Mouse (Mus musculus): ENCODE measurements around the gene Fam187a.

Gene Fam187a

DNA sequence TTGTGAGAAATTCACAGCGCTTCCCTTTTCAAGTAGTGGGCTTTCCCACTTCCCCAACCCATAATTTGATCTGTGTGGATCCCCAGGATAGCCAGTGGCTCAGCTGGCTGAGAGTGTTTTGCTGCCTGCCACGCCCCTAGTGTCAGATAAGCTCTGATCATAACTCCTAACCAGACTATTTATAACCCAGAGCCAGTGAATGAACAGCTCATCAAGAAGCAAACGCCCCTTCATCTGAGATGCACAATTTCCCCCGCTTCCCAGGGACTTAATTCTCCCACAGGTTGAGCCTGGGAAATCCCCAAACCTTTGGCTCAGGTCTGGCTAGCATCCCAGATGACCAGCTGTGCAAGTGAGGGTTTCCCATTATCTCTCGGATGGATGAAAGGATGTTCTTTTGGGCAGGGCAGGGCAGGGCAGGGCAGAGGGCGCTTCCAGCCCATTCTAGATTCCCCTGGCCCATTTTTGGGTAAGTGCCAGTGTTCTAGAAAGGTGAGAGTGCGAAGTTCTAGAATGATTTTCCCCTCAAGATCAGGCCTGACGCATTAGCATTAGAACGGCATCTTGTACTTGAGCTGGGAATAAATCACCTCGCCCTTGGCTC is at the start of gene Fam187a:
Fam187a (plus strand) TSS at position 554 of the 604 bp plus-strand sequence.
- no peak for DNase-seq

DNA sequence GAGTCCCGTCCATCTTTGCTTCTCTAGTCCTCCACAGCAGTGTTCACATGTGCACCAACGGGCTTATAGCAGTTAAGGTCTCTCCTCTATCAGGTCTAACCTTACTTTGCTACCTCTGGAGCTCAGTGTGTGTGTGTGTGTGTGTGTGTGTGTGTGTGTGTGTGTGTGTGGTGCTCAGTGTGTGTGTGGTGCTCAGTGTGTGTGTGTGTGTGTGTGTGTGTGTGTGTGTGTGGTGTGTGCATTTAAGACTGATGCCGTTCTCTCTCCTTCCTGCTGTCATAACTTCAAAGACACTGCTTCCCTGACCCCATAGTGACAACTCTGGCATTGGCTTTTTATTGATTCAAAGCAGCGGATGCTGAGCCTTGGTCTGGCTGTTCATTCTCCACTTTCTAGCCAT is 49.4 kb upstream of the Fam187a start, which contains the start of gene Higd1b:
Higd1b (plus strand) TSS at position 301 of the 400 bp plus-strand sequence.
- no peak for DNase-seq

DNA sequence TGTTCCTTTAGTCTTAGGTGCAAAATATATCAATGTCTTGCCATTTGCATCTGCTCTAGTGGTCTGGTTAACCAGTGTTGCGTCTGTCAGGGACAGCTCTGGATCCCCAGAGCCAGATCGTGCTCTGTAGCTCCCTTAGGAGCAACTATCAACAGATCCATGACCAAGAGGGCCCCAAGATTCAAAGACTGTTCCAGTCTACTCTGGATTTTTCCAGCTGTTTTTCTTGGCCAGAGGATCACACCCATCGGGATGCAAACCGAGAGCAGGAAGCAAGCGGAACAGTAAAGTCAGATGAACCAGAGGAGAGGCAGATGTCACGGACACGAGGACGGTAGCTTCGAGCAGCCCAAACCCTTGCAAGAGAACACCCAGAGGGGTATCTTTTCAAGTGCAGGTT is 48.8 kb upstream of the Fam187a start:
- DNase-seq, result no peak

DNA sequence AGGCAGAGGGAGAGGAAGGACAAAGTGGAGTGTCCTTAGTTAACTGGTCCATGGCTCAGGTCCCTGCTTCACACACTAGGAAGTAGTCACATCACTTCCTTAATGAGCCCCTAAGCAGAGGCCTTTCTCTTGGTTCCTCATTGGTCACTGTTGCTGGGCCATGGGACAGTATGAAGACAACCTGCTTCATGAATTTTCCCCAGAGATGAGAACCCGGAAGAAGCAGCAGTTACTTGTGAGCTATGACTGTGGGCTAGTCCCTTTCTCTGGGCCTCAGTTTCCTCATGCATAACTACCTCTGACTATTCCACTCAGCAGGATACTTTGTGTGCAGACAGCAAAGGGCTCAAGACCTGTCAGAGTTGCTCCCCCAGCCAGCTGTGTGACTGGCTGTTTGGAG is 47.6 kb upstream of the Fam187a start:
- no peak for DNase-seq

DNA sequence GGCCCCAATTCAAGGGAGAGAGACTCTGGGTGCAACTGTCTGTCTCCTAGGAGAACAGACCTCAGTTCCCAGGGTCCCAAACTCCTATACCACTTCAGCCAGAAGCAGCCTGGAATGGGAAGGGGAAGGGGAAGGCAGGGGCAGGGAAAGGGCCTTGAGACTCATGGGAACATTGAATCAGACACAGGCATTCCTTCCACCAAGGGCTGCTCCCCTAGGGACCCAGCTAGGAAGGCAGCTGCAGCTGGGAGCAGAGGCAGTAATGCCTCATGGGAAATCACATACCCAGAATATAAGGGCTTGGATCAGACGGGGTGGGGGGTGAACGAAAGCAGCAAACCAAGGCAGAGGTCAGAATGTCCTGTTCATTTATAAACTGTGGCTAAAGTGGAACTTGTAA is 46.8 kb upstream of the Fam187a start:
- DNase-seq, result no peak

DNA sequence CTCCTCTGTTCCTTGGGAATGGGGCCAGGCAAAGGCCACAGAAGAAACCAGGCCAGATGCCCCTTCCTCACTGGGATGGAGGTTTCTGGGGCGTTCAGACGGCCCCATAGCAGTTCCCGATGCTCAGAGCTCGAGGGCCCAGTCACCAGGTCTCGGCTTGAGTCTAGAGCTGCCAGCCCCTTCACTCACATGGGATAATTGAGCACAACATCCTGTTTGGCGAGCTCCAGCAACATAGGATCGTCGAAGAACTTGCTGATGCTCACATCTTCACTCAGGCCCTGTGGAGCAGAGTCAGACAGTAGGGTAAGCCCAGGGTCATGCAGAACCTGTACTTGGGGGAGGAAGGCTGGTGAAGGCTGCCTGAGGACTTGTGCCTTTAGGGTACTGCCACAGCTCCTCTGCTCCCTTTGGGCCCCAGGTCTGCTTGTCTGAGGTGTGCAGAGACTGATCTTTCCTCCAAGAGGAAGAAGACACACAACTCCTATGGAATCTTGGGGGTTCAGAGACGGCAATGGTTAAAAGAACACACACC is 46.3 kb upstream of the Fam187a start:
- DNase-seq, result no peak

DNA sequence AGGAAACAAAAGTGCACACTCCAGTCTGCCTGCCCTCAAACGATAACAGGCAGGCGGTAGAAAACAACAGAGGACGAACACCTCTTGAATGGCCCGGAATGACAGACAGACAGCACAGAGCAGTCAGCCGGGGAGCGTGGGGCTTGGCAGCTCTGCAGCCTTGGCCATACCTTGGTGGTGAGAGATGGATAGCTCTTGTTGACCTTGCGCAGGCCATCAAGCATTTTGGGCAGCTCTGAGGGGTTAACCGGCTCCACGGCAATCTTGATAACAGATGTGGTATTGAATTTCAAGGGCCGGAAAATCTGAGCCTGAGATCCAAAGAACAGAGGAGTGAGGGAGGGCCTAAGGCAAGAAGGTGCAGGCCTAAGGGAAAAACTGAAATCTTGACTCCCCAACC is 39.0 kb upstream of the Fam187a start:
- no peak for DNase-seq

DNA sequence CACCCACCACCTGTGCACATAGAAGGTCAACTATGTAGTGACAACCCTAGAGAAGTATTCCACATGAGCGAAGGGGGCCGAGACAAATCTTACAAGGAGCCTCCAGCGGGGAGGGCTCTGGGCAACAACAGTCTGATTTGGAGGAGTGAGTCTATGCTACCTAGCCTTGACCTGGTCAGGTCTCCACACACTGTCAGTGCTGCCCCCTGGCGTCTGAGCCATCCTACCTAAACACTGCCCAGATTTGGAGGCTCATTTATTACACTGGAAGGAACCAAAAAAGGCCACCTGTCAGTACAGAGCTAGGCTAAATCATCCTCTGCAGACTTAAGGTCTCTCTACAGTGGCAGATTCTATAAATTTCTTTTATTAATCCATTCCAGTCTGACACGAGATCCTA is 33.1 kb upstream of the Fam187a start:
- DNase-seq, result peak; percentile 45 to 48

DNA sequence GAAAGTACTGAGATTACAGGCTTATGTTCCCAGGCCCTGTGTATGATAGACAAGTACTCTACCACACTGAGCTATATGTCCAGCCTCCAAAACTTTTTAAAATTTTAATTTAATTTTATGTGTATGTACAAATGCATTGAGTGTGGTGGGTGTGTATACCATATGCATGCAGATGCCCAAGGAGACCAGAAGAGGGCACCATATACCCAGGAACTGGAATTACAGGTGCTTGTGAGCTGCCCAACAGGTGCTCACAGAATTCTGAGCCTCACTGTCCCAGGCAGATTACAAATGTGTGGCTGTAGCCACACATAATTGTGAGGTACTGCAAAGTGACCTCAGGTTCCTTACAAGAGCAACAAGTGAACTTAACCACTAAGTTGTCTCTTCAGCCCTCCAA is 31.2 kb upstream of the Fam187a start:
- no peak for DNase-seq

DNA sequence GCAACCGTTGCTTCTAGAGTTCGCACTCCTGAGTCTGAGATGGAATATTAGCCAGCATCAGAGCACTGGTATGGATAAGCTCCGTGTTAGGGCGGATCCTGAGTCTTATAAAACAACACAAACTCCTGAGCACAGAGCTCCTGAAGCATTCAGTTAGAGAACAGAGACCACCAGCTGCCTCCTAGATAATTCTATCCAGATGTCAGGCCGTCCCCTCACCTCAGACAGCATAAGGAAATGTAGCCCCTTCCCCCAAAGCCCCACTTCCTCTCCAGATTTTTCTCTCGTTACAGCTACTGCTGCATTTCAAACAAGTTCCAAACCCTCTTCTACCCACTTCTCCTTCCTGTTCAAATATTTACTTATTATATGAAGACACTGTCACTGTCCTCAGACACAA is 29.0 kb upstream of the Fam187a start:
- no peak for DNase-seq

DNA sequence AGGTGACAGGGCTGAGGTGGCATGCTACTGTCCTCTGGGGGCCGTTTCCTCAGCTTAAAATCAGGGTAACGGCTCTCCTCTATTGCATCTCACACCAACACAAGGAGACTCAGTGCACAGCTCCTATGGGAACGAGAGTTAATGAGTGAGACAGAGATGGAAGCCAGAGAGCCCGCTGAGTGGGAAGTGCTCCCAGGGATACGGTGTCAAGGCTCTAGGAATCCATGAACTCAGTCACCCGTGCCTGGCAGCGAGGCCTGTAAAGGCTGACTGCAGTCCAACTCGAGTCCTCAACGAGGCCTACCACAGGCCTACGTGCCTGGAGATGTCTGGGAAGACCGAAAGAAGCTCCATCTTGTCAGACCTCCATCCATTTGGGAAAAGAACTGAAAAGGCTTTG is 26.0 kb upstream of the Fam187a start:
- no peak for DNase-seq

DNA sequence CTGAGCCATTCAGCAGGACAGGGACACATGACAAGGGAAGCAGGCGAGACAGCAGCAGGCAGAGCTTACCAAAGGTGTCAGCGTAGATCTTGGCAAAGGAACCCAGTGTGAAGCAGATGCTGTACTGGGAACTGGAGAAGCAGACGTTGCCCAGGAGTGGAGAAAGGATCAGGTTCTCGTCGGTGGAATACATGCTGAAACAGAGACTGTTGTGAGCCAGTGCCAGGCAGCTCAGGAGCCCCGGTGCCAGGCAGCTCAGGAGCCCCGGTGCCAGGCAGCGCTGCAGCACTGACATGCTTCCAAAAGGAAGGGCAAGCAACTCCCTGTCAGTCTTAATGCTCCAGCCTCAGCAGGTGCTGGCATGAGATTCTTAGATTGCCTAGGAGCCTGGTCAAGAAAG is 25.0 kb upstream of the Fam187a start:
- no peak for DNase-seq

DNA sequence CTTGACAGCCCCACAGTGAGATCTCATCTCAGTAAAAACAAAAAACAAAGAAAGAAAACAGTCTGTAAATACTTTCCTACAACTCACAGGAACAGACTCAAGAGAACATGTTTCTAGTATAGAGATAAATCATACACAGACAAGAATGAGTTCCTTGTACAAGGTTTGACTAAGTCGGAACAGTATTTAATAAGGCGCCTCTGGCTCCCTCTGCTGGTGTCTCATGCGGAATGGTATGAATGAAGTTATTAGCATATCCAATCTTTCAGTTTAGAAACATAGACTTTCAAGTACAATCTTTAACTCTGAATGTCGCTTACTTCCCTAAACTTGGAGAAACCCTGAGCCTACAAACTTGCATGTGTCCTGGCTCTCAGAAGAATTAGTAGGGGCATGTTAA is 20.7 kb upstream of the Fam187a start:
- DNase-seq, result peak; percentile 31 to 45

DNA sequence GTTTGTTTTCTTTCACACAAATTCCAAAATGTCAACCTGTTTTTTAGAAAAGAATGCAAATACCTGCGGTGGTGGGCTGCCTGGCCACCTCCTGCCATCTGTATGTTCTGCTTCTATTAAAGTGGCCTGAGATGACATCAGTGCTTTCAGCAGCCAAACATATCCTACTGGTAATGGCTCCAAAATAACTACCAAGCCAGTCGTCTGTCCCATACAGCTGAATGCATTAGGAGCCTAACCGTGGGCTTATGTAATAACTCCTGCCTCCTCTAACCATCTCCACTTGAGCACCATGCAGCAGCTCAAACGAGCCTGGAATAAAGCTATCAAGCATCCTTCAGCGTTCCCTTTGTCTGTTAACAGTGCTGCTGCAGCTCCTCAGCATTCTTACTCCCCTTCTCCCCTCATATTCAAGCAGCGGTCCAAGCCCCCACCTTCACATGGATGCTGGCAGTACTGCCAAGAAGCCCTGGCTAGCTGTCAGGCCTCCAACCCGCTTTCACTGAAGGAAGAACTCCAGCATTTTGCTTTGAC is 10.1 kb upstream of the Fam187a start:
- no peak for DNase-seq

DNA sequence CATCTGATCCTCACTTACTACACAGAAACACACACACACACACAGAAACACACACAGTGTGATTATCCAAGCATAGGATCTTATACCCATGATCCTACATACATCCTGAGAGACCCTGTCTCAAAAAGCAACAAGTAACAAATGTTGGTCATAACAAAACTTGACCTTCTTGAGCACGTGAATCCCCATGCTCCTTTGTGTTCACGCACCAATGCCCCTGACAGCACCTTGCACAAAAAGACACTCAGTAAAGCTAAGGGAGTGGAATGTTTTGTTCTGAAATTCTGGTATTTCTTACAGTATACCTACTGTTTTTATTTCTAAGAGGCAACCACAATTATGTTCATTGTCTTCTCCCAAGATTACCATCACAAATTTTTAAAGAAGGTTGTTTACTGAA is 5.4 kb upstream of the Fam187a start:
- no peak for DNase-seq

DNA sequence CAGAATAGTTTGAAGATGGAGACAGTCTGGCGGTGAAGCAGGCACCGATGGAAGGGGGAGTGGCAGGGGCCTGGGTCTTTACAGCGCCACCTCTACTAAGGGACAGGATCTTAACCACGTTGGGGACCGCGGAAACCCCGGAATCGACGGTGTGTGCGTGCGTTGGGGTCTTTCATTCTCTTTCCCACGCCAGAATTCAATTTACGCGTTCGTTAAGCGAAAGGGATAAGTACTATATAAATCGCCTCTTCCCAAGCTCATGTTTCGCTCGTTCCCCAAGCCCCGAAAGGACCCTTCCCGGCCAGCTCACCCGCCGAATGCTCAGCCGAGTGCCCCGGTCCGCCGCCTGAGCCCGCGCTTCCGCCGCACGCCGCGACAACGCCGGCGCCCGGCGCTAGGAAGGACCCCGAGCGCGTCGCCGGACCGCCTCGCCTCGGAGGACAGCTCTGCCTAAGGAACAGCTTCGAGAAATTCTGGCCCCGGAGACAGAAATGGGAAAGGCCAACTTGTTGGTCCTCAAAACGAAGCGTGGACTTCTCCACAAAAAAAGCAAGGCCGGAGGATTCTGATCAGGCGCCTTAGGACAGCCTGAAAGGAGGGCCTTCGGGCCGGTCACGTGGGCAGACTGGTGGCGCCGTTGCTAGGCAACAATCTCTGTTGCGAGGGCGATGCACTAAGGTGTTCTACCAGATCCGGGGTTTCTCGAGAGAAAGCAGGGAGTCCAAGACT is 4.2 kb upstream of the Fam187a start, which contains the start of the genes Eftud2 and Ccdc103:
Eftud2 (minus strand) TSS at position 401 of the 729 bp plus-strand sequence.
Ccdc103 (plus strand) TSS at position 620 of the 729 bp plus-strand sequence.
- DNase-seq, result peak; percentile 90 to 92

DNA sequence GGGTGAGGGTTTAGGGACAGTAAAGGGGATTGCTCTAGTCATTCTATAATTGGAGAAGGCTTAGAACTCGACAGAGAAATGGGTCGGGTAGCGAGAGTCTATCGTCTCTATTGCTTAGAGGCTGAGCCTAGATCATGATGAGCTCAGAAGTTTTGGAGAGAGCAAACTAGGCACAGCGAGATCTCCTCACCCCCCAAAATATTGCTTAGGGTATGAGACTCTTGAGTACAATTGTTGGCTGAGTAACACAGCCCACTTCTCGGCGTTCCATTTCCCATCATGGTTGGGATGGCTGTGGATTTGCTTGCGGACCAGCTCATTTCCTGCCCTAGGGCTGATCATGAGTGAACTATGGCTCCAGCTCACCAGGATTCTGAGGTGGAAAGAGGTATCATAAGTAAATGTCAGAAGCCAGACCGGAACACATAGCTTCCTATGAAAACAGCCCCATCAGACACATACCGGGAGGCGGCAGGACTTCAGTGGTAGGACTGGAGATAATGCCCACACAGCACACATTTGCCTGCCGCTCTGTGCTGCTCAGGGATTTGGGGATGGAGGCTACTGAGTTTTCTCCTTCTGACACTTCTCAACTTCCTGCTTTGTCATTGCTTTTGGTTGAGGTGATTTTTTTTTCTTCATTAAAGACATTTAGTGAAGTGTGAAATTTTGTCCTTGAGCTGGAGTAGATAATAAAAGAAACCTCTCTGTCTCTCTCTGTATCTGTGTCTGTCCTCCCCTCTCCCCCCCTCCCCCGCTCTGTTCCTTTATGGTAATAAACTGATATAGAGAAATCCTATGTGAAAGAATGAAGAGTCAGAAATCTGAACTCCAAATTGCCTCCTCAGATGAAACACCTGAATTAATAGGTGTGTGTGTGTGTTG is 3.4 kb upstream of the Fam187a start:
- no peak for DNase-seq

DNA sequence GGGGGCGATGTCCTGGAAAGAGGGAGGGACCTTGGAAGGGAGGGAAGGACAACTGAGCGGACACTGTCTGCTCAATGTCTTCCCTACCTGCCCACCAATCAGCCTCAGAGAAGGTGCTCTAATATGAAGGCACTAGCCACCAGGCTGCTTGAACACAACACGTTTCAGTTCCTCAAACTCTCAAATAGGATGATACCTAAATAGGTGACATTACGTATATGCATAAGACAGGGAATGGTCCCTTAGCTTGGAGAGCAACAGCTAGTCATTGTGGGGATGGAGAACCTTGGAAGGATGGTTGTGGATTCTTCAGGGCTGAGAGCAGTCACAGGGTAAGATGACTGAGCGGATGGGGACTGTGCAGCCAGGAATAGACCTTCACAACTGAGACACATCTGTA is 2.5 kb downstream of the Fam187a start:
- no peak for DNase-seq

DNA sequence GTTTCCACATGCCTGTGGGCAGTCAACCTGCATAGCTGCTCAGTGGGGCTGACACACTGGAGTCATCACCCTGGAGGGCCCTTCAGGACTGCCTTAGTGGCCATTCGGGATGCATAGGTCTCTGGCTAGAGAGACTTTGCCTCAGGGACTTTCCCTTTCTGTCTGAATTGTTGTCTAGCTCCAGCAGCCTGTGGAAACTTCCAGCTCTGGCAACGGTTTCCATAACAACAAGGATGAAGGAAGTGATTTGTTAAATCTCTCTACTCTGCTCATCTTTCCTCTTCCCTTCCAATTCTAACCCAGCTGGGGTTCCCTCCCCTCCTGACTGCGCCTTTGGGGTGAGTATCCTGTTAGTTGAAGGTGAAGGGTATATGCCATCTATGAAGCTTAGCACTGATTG is 3.2 kb downstream of the Fam187a start:
- no peak for DNase-seq

DNA sequence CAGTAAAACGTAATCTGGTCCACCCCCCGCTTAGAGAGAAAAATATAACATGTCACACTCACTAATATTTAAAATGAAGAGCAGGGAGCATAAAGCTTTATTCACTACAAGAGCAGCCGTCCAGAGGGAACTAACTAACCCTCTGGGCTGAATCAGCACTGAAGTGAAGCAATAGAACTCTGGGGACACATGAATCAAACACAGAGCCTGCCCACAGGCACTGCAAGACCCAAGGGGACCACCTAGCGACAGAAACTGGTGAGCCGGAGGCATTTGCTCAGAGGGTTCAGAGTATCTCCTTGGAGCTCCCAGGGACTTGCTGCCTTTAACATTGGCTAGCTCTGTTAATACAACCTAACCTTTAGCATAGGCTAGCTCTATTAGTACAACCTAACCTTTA is 5.1 kb downstream of the Fam187a start:
- no peak for DNase-seq

DNA sequence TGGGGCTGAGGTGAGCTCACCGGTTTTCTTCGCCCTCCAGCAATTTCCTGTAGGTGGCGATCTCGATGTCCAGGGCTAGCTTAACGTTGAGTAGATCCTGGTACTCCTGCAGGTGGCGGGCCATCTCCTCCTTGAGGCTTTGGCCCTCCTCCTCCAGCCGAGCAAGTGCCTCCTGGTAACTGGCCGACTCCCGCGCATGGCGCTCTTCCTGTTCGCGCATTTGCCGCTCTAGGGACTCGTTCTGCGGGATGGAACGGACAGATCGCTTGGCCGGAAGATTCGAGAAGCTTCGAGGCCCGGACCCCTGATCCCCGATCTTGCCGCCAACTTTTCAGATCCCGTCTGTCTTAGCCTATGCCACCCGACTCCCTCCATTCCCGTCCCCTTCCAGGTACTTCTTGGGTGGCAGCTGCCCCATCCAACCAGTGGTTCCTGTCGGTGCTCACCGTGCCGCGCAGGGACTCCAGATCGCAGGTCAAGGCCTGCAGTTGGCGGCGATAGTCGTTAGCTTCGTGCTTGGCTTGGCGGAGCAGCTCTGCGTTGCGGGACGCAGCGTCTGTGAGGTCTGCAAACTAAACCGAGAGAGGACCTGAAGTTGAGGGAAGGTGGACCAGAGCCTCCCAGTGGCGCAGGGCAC is 8.2 kb downstream of the Fam187a start:
- peak; percentile 69 to 79 for DNase-seq

DNA sequence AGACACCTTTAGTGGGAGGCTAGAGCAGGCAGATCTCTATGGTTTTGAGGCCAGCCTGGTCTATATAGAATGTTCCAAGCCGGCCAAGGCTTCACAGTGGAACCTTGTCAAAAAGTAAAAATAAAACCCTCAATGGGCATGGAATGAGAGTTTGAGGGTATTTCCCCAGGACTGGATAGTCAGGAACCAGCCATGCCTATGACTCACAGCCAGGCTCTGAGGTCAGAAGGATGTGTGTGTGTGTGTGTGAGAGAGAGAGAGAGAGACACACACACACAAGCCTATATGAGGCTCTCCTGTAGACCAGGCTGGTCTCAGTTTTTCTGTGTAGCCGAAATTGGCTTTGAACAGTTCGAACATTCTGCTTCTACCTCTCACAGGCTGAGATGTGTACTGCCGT is 9.7 kb downstream of the Fam187a start:
- no peak for DNase-seq
